Mouse (Mus musculus): ENCODE measurements around the gene Calu.
"Not testable (repeated sequence)": the region's sequence is repeated elsewhere in the genome, so short reads cannot be mapped to it uniquely, and the experiment has no call there.

Gene Calu

DNA sequence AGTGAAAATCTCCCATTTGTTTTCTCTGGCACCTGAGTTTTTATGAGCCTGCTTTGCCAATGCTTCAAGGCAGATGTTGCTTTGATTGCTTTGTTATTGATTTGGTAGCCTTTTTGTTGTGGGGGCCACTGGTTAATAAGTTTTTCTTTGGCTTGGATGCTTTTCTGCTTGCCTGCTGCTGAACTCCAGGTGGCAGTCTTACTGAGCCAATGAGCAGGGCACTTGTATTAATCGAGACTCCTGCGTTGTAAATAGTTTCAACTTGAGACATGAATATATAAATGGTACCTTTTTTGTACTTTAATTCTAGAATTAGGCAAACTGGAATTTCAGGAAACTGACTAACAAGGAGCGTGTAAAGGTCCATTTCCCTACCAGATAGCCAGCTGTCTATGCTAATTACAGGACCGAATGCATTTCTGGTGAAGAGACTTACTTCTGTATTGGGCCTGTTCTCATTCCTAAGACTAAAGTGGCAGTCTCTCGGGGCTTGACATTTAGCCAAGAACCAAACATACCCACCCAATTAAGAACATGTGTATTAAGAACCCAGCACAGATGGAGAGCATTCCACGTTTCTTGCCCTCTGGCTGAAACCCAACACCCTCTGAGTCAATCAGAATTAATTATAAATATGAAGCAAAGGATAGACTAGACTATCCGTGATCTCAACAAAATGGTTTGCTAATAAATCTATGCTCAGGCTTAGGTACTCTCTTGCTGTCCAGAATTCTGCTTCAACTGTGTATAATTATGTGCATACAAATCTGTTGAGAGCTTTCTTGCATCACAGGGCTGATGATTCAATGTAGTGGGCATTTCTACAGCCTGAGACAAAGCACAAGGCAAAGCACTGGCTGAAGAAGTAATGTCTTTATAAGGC, 14.6 kb downstream of the Calu start:
- no peak for DNase-seq (ENCODE audit: low spot score in 2 of 2)

DNA sequence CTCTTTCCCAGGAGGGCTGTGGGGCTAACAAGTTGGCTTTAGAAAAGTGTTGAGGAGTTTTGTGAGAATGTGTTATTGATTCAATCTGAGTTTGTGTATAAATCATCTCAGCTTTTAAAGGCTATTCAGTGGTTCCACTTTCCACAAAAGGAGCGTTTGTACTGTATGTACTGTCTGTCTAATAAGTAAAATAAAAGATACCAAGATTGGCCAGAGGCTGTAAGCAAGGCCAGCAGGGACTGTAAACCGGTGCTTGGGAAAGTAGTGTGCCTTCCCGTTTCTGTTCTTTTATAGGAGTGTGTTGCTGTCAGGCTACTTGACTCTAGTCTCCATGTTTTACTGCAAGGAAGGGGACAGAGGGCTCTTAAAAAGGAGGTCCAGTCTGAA, 15.3 kb downstream of the Calu start:
- DNase-seq (ENCODE audit: low spot score in 2 of 2), result no peak

DNA sequence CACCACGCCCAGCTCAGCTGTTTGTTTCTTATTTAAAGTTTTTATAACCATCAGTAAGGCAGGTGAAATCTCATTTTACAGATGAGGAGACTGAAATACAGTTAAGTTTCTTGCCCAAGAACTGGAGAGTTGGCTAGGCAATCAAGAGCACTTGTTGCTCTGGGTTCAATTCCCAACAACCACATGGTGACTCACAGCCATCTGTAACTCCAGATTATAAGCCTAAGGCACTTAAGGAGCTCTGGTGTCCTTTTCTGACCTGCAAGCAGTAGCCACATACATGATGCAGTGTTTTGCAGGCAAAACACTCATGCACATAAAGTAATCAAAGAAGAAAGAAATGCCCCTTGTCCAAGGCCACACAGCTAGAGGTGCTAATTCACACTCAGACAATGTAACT, 17.4 kb downstream of the Calu start:
- DNase-seq (ENCODE audit: low spot score in 2 of 2), result no peak

DNA sequence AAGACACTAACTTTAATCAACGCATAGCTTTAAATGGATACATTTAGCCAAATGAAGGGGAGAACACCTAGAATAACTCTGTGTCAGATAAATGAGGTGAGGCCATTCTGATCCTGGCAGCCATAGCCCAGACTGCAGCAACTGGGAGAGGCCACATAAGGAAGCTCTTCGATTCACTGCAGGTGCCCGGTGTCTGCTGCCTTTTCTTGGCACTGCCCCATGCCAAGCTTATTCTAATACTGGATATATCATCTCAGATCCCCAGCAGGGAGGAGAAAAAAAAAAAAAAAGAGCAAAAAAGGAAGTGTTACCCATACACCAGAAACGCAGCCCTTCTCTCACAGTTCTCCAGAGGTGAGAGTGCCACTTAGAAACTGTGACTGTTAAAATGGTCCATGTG, 29.5 kb downstream of the Calu start:
- DNase-seq (ENCODE audit: low spot score in 2 of 2), result no peak

DNA sequence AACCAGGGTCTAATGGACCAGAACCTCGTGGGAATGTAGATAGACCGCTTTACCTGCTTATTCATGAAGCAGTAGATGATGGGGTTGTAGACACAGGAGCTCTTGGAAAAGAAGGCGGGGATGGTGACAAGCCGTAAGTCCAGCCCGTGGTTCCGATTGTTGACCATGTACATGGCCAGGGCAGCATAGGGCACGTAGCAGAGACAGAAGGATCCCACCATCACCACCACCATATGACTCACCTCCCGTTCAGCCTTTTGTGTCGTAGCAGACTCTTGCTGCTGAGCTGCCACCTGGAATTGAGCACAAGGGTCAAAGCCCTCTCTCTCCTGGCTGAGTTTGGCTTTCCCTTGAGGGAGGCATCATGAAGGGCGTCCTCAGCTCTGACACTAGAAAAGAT, 30.8 kb downstream of the Calu start:
- no peak for DNase-seq (ENCODE audit: low spot score in 2 of 2)

DNA sequence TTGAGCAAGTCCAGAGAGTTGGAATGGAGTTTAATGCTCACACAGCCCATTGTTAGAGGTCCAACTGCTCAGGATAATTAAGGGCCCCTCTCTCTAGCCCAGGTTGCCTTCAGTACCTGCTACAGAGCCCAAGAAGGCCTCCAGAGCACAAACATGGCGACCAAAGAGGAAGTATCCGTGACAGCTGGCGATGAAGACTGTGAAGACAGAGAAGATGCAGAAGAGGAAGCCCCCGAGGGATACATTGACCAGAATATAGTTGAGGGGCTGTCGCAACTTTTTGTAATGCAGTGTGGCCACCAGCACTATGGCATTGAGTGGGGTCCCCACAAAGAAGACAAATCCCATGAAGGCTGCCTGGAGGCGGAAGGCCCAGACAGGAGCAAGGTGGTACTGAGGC, 32.1 kb downstream of the Calu start:
- no peak for DNase-seq (ENCODE audit: low spot score in 2 of 2)

DNA sequence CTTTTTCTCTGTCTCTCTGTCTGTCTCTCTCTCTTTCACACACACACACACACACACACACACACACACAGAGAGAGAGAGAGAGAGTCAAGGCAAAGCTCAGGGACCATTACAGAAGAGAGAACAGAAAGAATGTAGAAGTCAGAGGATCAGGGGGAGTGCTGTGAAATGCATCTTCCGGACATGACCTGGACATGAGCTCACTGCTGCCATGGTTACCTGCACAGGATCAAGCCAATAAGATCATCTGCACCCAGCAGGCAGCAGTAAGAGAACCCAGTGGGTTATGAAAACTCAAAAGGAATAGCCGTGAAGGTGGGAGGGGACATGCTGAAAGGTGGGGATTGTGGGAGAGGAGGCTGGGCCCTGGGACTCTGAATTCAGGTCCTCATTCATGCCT, 34.6 kb downstream of the Calu start:
- no peak for DNase-seq (ENCODE audit: low spot score in 2 of 2)

DNA sequence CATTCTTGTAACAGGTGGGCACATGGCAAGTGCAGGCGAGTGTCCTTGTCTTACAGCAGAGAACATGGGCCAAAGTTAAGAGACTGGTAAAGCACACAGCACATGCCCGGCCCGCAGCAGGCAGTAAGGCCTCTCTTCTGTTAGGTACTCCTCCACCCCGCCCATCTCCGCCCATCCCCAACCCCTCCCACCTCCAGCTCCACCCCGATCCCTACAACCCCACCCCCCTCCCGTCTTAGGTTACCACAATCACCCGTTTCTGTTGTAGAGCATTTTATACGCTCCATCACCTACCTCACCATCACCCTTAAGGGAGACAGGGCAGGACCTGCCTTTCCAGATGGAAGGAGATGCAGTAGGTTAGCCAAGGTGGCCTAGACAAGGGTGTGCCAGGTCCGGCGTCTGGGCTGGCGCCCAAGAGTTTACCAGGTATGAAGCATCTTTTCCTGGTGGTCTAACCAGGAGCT, 40.2 kb downstream of the Calu start, which contains the start of gene Opn1sw:
Opn1sw (minus strand) TSS at position 417 of the 467 bp plus-strand sequence.
- no peak for DNase-seq (ENCODE audit: low spot score in 2 of 2)

DNA sequence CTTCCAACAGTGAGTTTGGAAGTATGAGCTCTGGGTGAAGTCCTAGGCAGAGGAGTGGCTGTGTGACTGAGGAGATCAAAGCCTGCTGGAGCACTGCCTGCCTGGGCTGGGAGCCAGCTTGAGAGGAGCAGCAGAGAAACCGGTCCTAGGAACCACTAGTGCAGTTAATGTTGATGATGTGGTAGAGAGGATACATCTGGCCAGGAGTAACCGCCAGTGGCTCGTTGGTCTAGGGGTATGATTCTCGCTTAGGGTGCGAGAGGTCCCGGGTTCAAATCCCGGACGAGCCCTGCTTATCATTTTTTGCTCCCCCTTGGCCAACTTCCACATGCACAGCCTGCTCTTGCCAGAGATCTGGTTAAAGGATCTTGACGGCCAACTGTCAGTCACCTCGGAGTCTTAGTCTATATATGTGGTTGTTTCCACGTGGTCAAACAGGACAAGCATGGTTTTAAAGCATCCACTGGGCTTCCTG, 40.8 kb downstream of the Calu start:
- peak; percentile 68 to 69 for DNase-seq (ENCODE audit: low spot score in 2 of 2)

DNA sequence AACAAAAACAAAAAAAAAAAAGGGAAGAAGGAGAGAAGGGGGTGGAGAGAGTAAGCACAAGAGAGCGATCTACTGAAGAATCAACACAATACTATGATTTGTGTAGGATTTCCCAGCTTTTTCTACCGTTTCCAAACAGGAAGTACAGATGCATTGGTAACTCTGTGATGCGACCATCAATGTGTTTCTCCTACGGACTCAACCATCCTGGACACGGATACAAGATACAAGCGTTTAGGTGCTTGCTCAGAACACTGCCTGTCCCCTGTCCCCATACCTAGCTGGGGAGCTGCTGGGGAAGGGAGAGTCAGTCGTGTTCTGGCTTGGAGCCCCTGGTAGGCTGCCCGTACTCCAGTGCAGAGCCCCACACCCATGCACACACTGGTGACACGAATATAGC, 41.6 kb downstream of the Calu start:
- no peak for DNase-seq (ENCODE audit: low spot score in 2 of 2)

DNA sequence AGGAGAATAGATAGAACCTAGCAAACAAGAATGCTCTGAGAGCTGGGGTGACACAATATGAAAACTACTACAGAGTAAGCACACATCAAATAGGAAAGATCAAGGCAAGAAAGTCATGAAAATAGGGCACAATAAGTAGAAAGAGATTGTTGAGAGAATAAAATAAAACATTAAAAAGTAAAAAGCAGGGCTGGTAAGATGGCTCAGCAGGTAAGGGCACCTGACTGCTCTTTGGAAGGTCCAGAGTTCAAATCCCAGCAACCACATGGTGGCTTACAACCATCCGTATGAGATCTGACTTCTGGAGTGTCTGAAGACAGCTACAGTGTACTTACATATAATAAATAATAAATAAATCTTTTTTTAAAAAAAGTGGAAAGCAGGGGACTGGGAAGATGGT, 42.6 kb downstream of the Calu start:
- not testable (repeated sequence) for DNase-seq (ENCODE audit: low spot score in 2 of 2)

DNA sequence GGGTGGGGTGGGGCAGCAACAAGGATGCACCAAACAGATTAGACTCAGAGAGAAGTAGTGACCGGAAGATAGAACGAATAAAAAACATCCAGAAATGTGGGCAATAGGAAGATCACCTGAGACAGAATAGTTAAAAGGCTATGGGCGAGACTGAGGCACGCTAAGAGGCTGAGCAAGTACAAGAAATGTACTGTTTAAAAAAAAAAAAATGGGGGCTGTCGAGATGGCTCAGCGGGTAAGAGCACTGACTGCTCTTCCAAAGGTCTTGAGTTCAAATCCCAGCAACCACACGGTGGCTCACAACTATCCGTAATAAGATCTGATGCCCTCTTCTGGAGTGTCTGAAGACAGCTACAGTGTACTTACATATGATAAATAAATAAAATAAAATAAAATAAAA, 43.4 kb downstream of the Calu start:
- not testable (repeated sequence) for DNase-seq (ENCODE audit: low spot score in 2 of 2)

DNA sequence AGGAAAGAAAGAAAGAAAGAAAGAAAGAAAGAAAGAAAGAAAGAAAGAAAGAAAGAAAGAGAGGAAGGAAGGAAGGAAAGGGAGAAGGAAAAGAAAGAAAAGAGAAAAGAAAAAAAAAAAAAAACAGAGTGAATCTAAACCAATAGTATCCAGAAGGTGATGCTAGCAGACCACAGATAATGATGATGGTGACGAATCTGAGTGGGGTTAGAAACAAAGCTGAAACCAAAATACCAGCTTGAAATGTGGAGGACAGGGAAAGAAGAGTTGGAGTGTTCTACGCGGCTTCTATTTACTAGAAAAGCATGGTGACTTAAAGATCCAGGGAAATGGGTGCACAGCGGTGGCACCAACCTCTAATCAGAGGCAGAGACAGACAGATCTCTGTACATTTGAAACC, 43.9 kb downstream of the Calu start:
- DNase-seq (ENCODE audit: low spot score in 2 of 2), result no peak

DNA sequence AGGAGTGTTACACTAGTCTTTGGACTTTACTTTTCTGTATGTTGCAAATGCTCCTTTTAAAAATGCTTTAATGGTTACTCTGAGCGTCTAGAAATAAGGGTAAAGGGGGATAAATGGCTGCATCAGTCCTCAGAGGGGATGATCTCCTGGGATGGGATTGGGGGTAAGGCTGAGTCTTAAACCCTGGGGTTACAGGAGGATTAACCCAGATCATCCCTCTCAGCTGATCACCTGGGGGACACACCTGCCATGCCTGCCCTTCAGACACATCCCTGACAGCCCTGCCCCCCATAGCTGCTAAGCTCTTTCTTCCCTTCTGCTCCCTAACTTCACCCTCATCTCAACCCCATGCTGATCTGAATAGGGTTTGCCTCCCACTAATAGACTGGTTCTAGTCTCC, 46.4 kb downstream of the Calu start:
- no peak for DNase-seq (ENCODE audit: low spot score in 2 of 2)

DNA sequence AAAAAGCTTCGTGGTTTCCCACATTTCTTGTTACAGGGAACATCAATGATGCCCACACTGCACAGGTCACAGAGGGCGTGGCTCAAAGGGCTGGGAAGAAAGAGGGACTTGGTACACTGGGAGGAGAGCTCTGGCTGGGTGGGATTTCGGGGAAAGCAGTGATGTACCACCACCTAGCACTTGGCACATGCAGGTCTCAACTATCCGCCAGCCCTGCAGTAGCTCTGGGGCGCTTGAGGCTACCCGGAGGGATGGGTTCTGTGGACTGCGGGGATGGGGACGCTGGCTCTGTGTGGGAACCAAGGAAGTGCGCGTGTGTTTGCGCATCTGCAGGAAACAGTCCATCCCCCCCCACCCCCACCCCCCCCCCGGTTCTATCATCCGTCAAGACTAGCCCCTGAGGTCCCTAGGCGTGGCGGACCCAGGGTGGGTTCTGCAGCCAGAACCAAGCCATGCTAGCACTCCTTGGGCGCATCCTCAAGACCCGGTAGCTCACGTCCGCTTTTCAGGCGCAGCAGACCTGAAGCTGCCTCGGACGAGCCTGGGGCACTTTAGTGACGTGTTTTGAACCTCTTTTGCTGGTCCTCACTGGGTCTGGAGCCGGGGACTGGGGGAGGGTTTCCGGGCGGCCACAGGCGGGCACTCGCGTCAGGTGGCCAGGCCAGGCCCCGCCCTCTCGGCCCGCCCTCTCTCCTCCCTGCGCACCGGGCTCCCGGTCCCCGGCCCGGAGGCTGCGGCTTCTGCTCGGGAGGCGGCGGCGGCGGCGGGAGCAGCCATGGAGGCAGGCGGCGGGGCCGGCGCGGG, 48.2 kb downstream of the Calu start, which contains the start of gene Ccdc136:
Ccdc136 (plus strand) TSS at position 400 of the 804 bp plus-strand sequence.
- DNase-seq (ENCODE audit: low spot score in 2 of 2), result peak; percentile 55 to 65

DNA sequence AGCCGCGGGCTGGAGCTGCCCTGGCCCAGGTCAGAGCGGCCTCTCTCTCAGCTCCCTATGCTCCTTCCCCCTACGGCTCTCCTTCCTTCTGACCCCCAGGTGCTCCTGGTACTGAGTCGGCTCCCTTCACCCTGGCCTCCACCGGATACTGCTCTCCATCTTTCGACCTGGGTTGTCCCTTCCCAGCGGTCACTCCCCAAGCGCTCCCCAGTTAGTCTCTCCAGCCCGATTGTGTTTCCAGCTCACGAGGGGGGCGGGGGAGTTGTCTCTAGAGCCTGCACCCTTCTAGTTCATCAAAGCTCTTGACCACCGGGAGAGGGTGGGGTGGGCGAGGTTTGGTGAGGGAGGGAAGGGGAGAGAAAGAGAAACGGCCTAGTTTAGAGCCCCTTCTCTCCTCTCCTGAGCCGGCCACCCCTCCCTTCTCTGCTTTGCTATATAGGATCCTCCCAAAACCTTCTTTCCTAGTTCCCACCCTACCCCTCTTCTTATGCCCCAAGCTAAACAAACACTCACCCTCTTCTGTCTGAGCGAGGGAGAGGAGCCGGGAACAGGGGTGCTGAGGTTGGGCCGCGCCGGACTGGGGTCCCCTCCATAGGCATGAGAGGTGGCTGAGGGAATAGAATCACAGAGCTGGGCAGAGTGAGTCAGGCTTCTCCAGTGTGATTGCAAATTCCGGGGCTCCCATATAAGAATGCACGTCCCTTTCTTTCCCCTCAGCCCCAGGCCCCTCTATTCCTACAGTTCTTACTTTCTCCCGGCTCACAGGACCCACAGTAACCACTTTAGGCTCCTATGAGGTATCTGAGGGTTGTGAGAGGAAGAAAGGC, 49.1 kb downstream of the Calu start:
- DNase-seq (ENCODE audit: low spot score in 2 of 2), result no peak

DNA sequence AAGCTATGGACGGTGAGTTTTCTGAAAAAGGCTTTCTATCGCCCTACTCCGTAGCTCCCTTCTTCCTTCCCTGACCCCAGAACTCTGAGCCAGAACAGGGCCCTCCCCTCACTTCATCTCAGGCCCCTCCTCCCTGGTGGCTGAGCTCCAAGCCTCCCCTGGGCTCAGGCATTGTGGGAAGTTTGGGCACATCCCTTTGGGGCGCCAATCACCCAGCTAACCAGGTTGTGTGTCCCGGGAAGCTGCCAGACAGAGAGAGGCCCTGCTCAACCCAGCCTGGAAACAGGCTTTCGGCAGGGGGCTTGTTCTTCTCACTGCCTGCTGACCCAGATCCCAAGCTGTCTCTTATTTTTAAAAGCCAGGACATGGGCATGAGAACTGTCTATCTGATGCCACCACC, 49.7 kb downstream of the Calu start:
- DNase-seq (ENCODE audit: low spot score in 2 of 2), result peak in 1 of 2 experiments; percentile 31

DNA sequence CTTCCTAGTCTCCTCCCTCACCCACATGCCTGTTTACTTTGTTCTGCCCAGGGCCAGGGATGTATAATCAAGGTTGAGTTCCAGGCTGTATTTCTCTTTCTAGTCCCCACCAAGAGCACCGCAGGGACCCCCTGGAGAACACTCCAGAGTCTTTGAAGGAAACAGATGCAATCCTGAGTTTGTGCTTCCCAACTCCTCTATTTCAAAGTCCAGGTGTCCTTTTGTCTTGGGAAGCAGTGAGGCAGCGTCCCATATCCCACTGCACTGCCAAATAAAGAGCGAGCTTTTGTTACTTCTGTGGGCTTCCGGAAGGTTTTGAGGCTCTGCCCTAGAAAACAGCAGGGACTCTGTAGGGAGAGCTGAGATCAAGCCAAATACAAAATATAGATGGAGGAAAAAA, 52.0 kb downstream of the Calu start:
- DNase-seq (ENCODE audit: low spot score in 2 of 2), result no peak

DNA sequence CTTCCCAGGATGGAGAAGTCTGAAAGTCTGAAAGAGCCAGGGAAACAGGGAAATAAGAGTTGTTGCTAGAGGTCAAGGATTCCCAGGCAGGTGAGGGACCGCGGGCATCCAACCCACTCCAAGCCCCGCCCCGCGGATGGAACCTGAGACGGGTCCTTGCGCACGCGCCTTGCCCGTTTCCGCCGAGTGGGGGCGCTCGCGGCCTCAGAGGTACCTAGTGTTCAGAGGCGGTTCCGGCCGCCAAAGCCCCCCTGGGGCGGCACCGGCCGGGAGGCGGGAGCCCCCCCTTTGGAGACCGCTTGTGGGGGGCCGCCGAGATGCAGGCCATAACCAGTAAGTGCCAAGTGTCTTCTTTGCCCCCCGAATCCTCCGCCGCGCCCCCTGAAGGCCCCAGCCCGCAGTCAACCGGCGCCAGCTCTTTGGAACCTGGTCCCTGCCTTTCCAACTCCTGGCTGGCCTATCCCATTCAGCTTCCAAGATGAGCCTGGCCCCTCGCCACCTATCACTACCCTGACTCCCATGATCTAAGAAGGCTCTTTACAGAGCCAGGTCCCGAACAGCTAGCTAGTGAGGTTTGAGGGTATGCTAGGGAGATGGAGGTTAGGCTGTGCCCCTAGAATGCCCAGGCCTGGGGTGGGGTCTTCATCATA, 54.9 kb downstream of the Calu start:
- DNase-seq (ENCODE audit: low spot score in 2 of 2), result no peak

DNA sequence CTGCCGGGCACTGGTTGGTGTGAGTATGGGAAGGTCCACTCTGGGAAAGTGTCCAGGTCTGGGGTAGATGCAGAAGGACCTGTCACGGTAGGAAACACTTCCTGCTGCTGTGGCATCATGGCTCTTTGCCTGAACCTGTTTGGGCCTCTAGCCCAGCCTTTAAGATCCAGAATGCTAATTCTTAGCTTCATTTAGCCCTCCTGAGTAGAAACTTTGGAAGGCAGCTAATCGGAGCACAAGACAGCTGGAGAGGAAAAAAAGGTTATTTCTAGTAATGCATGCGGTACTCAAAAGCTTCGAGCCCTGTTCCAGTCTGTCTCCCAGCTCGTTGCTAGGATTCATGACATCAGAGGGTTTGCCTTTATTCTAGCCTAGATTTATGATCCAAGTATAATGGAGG, 58.5 kb downstream of the Calu start:
- DNase-seq (ENCODE audit: low spot score in 2 of 2), result no peak

DNA sequence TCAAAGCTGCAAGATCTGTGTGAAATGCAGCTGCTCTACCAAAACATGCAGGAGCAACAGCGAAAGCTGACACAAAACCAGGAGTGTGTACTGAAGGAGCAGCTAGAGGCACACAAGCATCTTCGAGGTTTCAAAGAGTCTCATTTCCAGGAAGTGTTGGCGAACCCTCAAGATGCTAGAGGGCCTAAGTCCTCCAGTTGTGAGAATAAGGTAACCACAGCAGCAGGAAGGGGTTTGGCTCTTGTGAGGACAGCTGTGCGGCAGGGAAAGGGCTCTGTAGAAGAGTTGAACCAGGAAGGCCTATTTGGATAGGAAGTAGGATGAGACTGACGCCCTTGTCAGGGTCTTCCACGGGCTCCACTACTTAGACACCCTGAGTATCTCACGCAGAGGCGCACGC, 67.6 kb downstream of the Calu start:
- DNase-seq (ENCODE audit: low spot score in 2 of 2), result no peak
